Mouse (Mus musculus) liver, adult 2 months (tissue): ENCODE results near the gene Gabrd. TPM values are rescaled to one million over a fixed set of nuclear protein-coding genes. Genes with fewer than 3 reads are reported as not detected.

Source experiments
- DNase-seq: peaks from one replicate; pipeline ENCODE4 v3.0.0-alpha.2; 2011; ENCODE audit warnings: low read depth, low spot score; ENCODE audit errors: extremely low read depth
- H3K27ac ChIP-seq: fragments of 200-500 bp; replicated peaks from 2 replicates; pipeline ENCODE4 v1.5.1; 2012; ENCODE audit warnings: low read depth, mild to moderate bottlenecking, control low read depth, inconsistent platforms, low read length; ENCODE audit not compliant: insufficient read depth
- H3K27me3 ChIP-seq: fragments of 200-500 bp; 2 replicates; pipeline ENCODE4 v1.6.1; 2012; ENCODE audit warnings: mild to moderate bottlenecking, moderate library complexity, low read length, inconsistent platforms; ENCODE audit not compliant: control insufficient read depth, insufficient read depth
- H3K36me3 ChIP-seq: fragments of 200-500 bp; 2 replicates; pipeline ENCODE4 v1.6.1; 2012; ENCODE audit warnings: low read length, inconsistent platforms; ENCODE audit not compliant: control insufficient read depth, insufficient read depth
- H3K4me1 ChIP-seq: fragments of 200-500 bp; 2 replicates; pipeline ENCODE4 v1.6.1; 2011; ENCODE audit warnings: low read length; ENCODE audit not compliant: control insufficient read depth, insufficient read depth
- H3K4me3 ChIP-seq: fragments of 200-500 bp; 2 replicates; pipeline ENCODE4 v1.5.1; 2011; ENCODE audit warnings: low read depth, mild to moderate bottlenecking, control low read depth, low read length, moderate library complexity; ENCODE audit not compliant: insufficient read depth
- H3K79me2 ChIP-seq: fragments of 200-500 bp; 2 replicates; pipeline ENCODE4 v1.6.1; 2012; ENCODE audit warnings: inconsistent platforms, mild to moderate bottlenecking, low read length, moderate library complexity; ENCODE audit not compliant: control insufficient read depth, insufficient read depth
- H3K9ac ChIP-seq: fragments of 200-500 bp; 2 replicates; pipeline ENCODE4 v1.6.1; 2012; ENCODE audit warnings: low read depth, mild to moderate bottlenecking, control low read depth, inconsistent platforms, low read length
- CTCF ChIP-seq: fragments of 200-500 bp; IDR thresholded peaks from 2 replicates; pipeline ENCODE4 v1.5.1; 2011; ENCODE audit warnings: low read depth, low read length, control low read depth
- POLR2A ChIP-seq: fragments of 200-500 bp; IDR thresholded peaks from 2 replicates; pipeline ENCODE4 v1.6.1; 2011; ENCODE audit warnings: low read length, control low read depth; ENCODE audit not compliant: insufficient read depth; ENCODE audit errors: extremely low read depth
- WGBS: fragments of 180-500 bp; shearing (Covaris S2); methylation state at CpG from one replicate; pipeline ENCODE4 v1.1.7; 2018; 5-methylcytosine and 5-hydroxymethylcytosine counted together
- polyA plus RNA-seq: library from polyadenylated mRNA; depleted of rRNA; stranded (reverse); fragments of >200 nt; gene quantifications from 2 replicates; pipeline ENCODE4 v1.2.3, GENCODE M21; 2012
- total RNA-seq: library from RNA; depleted of rRNA; stranded (reverse); fragments of >200 nt; gene quantifications from 2 replicates; pipeline ENCODE4 v1.2.3, GENCODE M21; 2014

Gabrd gene
- total and polyA plus RNA-seq, 2 experiments, result under 0.01 to 0.11 TPM

GRCm38 (mm10) chr4:155356354-155356753 is 41.6 kb downstream of the Gabrd start:
- TF ChIP-seq POLR2A, result no peak
- no peak for TF ChIP-seq CTCF
- Histone ChIP-seq H3K79me2 (peaks cover 3% of the 10 kb centered on the region; the same call in 1 of the 2 replicates), H3K9ac (no peak overlapping the region), H3K27ac (no peak overlapping the region), H3K4me1 (peaks cover 8% of the 10 kb centered on the region; the same call in 1 of the 2 replicates), H3K27me3 (no peaks in the 10 kb centered on the region), H3K36me3 (peaks cover 2% of the 10 kb centered on the region; the same call in 1 of the 2 replicates), H3K4me3 (no peak overlapping the region)
- 60% methylated on average over 10 of the region's 10 CpGs for WGBS
- DNase-seq, result peak; percentile 24

GRCm38 (mm10) chr4:155354546-155354945 is 43.4 kb downstream of the Gabrd start:
- Histone ChIP-seq H3K4me3 (no peak overlapping the region), H3K9ac (no peak overlapping the region), H3K4me1 (peaks cover 3% of the 10 kb centered on the region; the same call in 1 of the 2 replicates), H3K27me3 (no peaks in the 10 kb centered on the region), H3K27ac (no peak overlapping the region), H3K36me3 (peaks cover 2% of the 10 kb centered on the region; the same call in 1 of the 2 replicates), H3K79me2 (peaks cover 3% of the 10 kb centered on the region; the same call in 1 of the 2 replicates)
- no peak for DNase-seq
- TF ChIP-seq POLR2A, result no peak
- no peak for TF ChIP-seq CTCF
- WGBS, result 74% methylated on average over 7 of the region's 7 CpGs

- no peaks in the 10 kb centered on the region for H3K27me3 ChIP-seq
- peaks cover 2% of the 10 kb centered on the region; the same call in 1 of the 2 replicates for H3K36me3 ChIP-seq
- no peak overlapping the region for H3K4me3 ChIP-seq
- H3K4me1 ChIP-seq, result peaks cover 3% of the 10 kb centered on the region; the same call in 1 of the 2 replicates
- 85% methylated on average over 6 of the region's 6 CpGs for WGBS
- no peak for DNase-seq
- H3K27ac ChIP-seq, result no peak overlapping the region
- peaks cover 3% of the 10 kb centered on the region; the same call in 1 of the 2 replicates for H3K79me2 ChIP-seq
- no peak for TF ChIP-seq POLR2A
- TF ChIP-seq CTCF, result no peak
- no peak overlapping the region for H3K9ac ChIP-seq
Measured at GRCm38 (mm10) chr4:155354035-155354434, 43.9 kb downstream of the Gabrd start.

GRCm38 (mm10) chr4:155352581-155352980 is 45.3 kb downstream of the Gabrd start:
- H3K27ac ChIP-seq, result no peak overlapping the region
- H3K4me1 ChIP-seq, result peaks cover 3% of the 10 kb centered on the region; the same call in 1 of the 2 replicates
- H3K36me3 ChIP-seq, result peaks cover 2% of the 10 kb centered on the region; the same call in 1 of the 2 replicates
- no peak overlapping the region for H3K9ac ChIP-seq
- H3K79me2 ChIP-seq, result peaks cover 7% of the 10 kb centered on the region; the same call in 1 of the 2 replicates
- H3K4me3 ChIP-seq, result no peak overlapping the region
- 91% methylated on average over 3 of the region's 3 CpGs for WGBS
- DNase-seq, result no peak
- H3K27me3 ChIP-seq, result no peaks in the 10 kb centered on the region
- TF ChIP-seq POLR2A (no peak), CTCF (no peak)

GRCm38 (mm10) chr4:155346350-155346749 is 51.6 kb downstream of the Gabrd start:
- no peak for TF ChIP-seq CTCF
- TF ChIP-seq POLR2A, result no peak
- no peak for DNase-seq
- no peak overlapping the region for H3K4me3 ChIP-seq
- no peaks in the 10 kb centered on the region for H3K27me3 ChIP-seq
- H3K9ac ChIP-seq, result no peak overlapping the region
- no peaks in the 10 kb centered on the region for H3K4me1 ChIP-seq
- H3K79me2 ChIP-seq, result peaks cover 11% of the 10 kb centered on the region
- WGBS, result 87% methylated on average over 12 of the region's 12 CpGs
- no peaks in the 10 kb centered on the region for H3K36me3 ChIP-seq
- H3K27ac ChIP-seq, result no peak overlapping the region

- Histone ChIP-seq H3K27me3 (no peaks in the 10 kb centered on the region), H3K4me1 (no peaks in the 10 kb centered on the region), H3K9ac (no peak overlapping the region), H3K36me3 (no peaks in the 10 kb centered on the region), H3K27ac (no peak overlapping the region), H3K79me2 (peaks cover 11% of the 10 kb centered on the region), H3K4me3 (peak overlapping the region; percentile 37; the same call in 1 of the 2 replicates)
- no peak for TF ChIP-seq POLR2A
- TF ChIP-seq CTCF, result no peak
- 48% methylated on average over 16 of the region's 16 CpGs for WGBS
- no peak for DNase-seq
Measured at GRCm38 (mm10) chr4:155345608-155345953, 52.3 kb downstream of the Gabrd start.
